Mouse (Mus musculus) cerebellum, adult 2 months (tissue): ENCODE measurements at regions not wholly inside any gene's neighbourhood (a gene's known extent, or its start where the extent isn't known, plus 50 kb on each side); places are given as distances from the start of the nearest gene placed in this dataset.

Experiments
- DNase-seq, 2 experiments: peaks; one replicate each; pipeline ENCODE4 v3.0.0; 2021
- H3K27ac ChIP-seq: fragments of 200-500 bp; 2 replicates; pipeline ENCODE4 v1.5.1; 2012; ENCODE audit warnings: low read length, control low read depth, inconsistent platforms; ENCODE audit not compliant: insufficient read depth
- H3K27me3 ChIP-seq: fragments of 200-500 bp; 2 replicates; pipeline ENCODE4 v1.6.1; 2012; ENCODE audit warnings: inconsistent platforms, mild to moderate bottlenecking, low read length, moderate library complexity; ENCODE audit not compliant: control insufficient read depth, insufficient read depth
- H3K4me1 ChIP-seq: fragments of 200-500 bp; 2 replicates; pipeline ENCODE4 v1.6.1; 2011; ENCODE audit warnings: low read length; ENCODE audit not compliant: control insufficient read depth, insufficient read depth
- H3K4me3 ChIP-seq: fragments of 200-500 bp; replicated peaks from 2 replicates; pipeline ENCODE3; 2011; ENCODE audit warnings: mild to moderate bottlenecking, low read depth, low read length, control low read depth; ENCODE audit not compliant: insufficient read depth
- CTCF ChIP-seq: fragments of 200-500 bp; IDR thresholded peaks from 2 replicates; pipeline ENCODE4 v1.5.1; 2011; ENCODE audit warnings: low read depth, mild to moderate bottlenecking, control low read depth, low read length, moderate library complexity, borderline replicate concordance; ENCODE audit not compliant: insufficient read depth
- POLR2A ChIP-seq: fragments of 200-500 bp; IDR thresholded peaks from 2 replicates; pipeline ENCODE4 v1.6.1; 2011; ENCODE audit warnings: low read length, control low read depth, borderline replicate concordance; ENCODE audit not compliant: insufficient read depth
- WGBS: fragments of 180-500 bp; shearing (Covaris S2); methylation state at CpG from one replicate; pipeline ENCODE4 v1.1.7; 2018; 5-methylcytosine and 5-hydroxymethylcytosine counted together

DNA sequence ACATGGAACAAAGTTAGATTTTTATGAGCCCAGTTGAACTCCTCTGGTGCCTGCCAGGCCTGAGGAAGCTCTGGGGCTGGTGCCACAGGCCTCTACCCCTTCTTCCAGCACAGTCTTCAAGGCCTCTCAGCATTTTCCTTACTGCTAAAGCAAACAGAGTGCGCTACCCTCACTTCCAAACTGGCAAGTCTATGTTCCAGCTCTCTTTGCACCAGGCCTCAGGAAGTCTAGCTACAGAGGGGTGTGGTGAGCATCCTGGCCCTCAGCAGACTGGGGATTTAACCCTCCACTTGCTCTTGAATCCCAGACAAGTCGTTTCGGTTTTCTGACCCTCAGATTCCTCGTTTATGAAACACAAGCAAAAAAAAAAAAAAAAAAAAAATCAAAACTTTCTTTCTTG, 142.4 kb downstream of the Thbs2 start:
- DNase-seq = no peak
- H3K27me3 ChIP-seq = no peaks in the 10 kb centered on the region
- no peak for TF ChIP-seq POLR2A
- TF ChIP-seq CTCF = no peak
- no peak overlapping the region for H3K4me3 ChIP-seq
- WGBS = 35% methylated on average over 4 of the region's 4 CpGs
- H3K4me1 ChIP-seq = no peaks in the 10 kb centered on the region
- H3K27ac ChIP-seq = no peak overlapping the region

DNA sequence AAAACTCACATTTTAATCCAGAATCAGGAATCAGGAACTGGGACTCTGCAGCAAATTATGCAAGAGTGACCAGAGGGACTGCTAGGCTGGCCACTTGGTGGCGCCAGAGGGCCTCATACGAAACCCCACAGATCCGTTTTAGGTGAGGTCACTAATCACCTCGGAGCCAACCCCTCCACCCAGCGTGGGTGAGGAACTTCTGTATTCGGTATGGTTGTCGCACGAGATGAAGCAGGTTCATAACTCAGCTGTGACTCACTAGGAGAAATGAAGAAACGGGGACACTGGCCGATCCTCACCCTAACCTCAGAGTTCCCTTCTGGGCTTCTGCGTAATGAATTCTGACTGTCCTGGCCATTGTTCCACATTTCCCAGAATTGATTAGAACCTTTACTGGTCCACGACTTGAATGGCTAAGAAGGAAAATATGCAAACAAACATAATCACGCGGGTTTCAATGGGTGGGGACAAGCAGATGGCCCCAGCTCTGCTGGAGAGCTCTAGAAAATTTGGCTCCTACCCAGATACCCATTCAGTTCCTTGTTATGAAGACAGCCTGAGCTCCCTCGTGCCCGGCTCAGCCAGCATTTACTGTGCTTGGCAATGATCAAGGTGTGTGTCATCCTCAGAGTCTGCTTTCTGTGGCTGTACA, 148.1 kb downstream of the Thbs2 start:
- peak; percentile 69 for TF ChIP-seq CTCF
- TF ChIP-seq POLR2A = no peak
- 1% methylated on average over 16 of the region's 16 CpGs for WGBS
- Histone ChIP-seq H3K4me1 (no peaks in the 10 kb centered on the region), H3K27ac (no peak overlapping the region), H3K27me3 (no peaks in the 10 kb centered on the region), H3K4me3 (peak overlapping the region; percentile 18)
- DNase-seq = peak; percentile 60 to 62

DNA sequence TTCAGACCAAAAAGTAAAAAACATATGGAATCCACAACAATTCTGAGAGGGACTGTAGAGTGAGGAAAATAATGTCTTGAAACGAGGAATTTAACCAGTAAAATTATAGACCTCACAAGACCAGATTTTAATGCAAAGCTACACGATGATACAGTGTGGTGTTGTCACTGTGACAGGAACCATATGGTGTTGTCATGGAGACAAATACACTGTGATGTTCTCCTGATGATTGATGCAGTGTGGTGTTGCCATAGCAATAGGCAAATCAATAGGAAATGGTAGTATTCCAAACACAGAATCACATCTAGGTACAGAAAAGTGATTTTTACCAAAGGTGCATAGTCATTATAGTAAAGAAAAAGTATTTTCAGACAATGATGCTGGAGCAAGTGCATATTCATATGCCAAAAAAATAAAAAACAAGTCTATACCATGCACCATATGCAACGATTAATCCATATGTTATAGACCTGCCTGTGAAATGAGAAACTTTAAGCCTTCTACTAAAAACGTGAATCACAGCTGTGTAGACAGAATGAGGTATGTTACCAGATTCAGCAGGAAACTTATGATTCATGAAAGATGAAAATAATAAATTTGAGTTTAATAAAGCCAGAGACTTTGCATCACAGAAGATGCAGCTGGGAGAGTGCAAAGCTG, 149.6 kb downstream of the Thbs2 start:
- TF ChIP-seq CTCF = no peak
- TF ChIP-seq POLR2A = no peak
- Histone ChIP-seq H3K27ac (no peak overlapping the region), H3K4me1 (no peaks in the 10 kb centered on the region), H3K27me3 (no peaks in the 10 kb centered on the region), H3K4me3 (no peak overlapping the region)
- 60% methylated on average over 4 of the region's 4 CpGs for WGBS
- no peak for DNase-seq

DNA sequence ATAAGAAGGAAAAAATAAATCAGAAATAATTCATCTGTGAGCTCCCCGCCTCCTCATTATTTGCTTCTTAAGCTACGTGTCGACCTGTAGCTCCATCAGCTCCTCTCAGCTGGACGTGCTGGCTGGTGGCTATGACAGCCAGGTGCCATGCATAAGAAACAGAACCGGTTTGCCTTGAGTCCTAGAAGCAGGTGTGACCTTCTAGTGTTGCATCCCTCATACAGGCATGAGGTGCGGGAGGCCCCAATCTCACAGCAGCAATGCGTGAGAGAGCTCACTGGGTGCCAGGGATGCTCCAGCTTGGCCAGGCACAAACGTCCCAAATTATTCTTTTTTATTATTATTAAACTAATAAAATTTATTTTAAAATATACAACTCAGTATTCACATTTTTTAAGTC, 153.0 kb downstream of the Thbs2 start:
- TF ChIP-seq POLR2A (no peak), CTCF (no peak)
- Histone ChIP-seq H3K4me3 (no peak overlapping the region), H3K4me1 (no peaks in the 10 kb centered on the region), H3K27me3 (no peaks in the 10 kb centered on the region), H3K27ac (no peak overlapping the region)
- no peak for DNase-seq
- 85% methylated on average over 8 of the region's 8 CpGs for WGBS

DNA sequence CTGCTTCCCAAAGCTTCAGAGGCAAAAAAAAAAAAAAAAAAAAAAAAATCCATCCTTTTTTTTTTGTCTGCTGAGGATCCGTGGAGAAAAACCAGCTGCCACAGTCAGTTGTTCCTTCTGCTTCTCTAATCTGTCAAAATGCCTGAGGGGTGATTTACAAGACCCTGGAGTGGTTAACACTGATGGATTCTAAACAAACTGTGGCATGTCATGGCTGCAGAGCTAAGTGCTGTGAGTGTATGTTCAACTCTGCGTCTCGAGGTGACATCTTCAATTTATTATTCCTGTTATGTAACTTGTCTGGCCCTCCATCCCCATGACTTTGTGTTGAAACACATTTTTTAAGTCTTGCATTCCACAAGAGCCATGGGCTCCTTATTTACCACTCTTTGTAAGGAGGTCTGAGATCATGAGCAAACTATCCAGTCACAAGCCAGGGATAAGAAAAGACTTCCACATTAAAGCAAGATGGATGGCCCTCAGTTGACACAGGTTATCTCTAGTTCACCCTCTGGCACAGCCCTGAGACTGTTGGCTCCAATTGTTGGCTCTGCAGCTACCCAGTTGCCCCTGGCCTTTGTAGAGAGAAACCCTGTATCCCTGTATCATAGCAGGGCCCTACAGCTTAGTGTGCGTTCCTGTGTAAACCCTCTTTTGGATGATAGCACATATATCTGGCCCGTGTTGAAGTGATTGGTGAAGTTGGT, 153.6 kb downstream of the Thbs2 start:
- no peak overlapping the region for H3K4me3 ChIP-seq
- H3K27ac ChIP-seq = no peak overlapping the region
- H3K27me3 ChIP-seq = no peaks in the 10 kb centered on the region
- TF ChIP-seq POLR2A = no peak
- WGBS = 82% methylated on average over 5 of the region's 5 CpGs
- no peak for DNase-seq
- H3K4me1 ChIP-seq = no peaks in the 10 kb centered on the region

DNA sequence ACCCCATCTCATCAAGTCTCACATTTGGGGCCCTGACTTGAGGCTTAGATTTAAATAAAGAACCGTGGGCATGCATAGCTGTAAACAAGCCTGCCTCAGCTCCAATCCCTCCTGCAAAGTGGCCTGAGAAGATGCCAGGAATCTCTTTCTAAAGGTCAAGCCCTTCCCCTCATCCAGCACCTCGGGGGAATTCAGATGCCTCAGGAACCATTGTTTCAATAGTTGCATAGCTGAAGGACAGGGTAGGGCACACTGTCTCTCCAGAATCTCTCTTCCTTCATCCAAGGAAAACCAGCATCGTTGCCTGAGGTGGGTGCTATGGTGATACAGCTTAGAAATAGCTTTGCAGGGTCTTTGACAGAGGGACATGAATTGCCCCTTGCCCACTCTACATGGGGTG, 154.4 kb downstream of the Thbs2 start:
- WGBS = 62% methylated on average over 3 of the region's 3 CpGs

DNA sequence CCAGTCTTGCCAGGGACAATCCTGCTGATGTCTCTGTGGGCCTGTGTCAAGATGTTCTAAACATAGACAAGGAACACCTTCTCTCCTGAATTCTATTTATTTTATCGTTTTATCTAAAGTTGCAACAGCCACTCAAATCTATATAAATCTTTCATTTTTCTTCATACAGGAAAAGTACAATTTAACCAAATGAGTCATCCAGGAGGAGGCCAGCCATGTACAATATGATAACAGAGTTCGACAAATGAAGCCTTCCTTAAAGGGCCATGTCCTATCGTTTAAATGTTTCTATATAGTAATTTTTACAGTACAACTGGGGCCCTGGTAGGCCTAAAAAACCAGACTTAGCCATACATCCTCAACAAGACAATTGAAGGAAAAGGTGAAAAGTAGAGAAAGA, 154.8 kb downstream of the Thbs2 start:
- no peak for TF ChIP-seq POLR2A
- no peak for TF ChIP-seq CTCF
- Histone ChIP-seq H3K4me1 (no peaks in the 10 kb centered on the region), H3K27me3 (no peaks in the 10 kb centered on the region), H3K4me3 (no peak overlapping the region), H3K27ac (no peak overlapping the region)
- WGBS = 93% methylated on average over 3 of the region's 3 CpGs
- no peak for DNase-seq

More for the DNA sequence above, 154.4 kb downstream of the Thbs2 start:
- Histone ChIP-seq H3K27me3 (no peaks in the 10 kb centered on the region), H3K27ac (no peak overlapping the region), H3K4me3 (no peak overlapping the region), H3K4me1 (no peaks in the 10 kb centered on the region)
- no peak for DNase-seq
- no peak for TF ChIP-seq POLR2A
- no peak for TF ChIP-seq CTCF

DNA sequence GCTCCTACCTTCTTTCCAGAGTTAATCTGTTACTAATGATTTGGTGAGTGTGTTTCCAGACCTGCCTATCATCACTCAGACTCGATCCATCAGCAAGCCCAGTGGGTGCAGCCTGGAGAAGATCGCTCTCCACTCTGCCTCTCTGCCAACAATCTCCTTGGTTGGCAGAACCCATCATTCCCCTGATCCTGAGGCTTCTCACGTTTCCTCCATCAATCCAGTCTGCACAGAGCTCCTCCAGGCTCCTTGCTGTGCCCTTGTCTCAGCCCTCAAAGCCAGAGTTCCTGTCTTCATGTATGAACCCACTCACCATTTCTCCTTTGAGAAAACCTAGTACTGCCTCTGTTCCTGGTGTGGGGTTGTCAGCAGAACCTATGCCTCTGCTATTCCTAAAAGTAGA, 155.5 kb downstream of the Thbs2 start:
- H3K4me3 ChIP-seq = no peak overlapping the region
- no peak for TF ChIP-seq CTCF
- no peak for TF ChIP-seq POLR2A
- no peak overlapping the region for H3K27ac ChIP-seq
- no peak for DNase-seq
- no peaks in the 10 kb centered on the region for H3K4me1 ChIP-seq
- no peaks in the 10 kb centered on the region for H3K27me3 ChIP-seq
- WGBS = 29% methylated on average over 3 of the region's 3 CpGs
